Mouse (Mus musculus): ENCODE measurements around the gene Mbl1. TPM values are rescaled to one million over a fixed set of nuclear protein-coding genes. Genes with fewer than 3 reads are reported as not detected.
A peak's percentile ranks its signal among the peaks of the same experiment; 100 is the strongest.

Mbl1 gene
- polyA plus RNA-seq, 1 experiment = 1.2 TPM

GRCm38 (mm10) chr14:41160743-41161142 lies 9.5 kb downstream of the Mbl1 start:
- Histone ChIP-seq H3K4me3 (ENCODE audit: insufficient read depth, low read depth, low read length) (no peak overlapping the region), H3K36me3 (ENCODE audit: control insufficient read depth, insufficient read depth, low read length) (no peaks in the 10 kb centered on the region), H3K4me1 (ENCODE audit: control insufficient read depth, insufficient read depth, low read length) (peaks cover 4% of the 10 kb centered on the region; the same call in 1 of the 2 replicates), H3K27me3 (replicated peaks; ENCODE audit: control insufficient read depth, insufficient read depth, low read length) (no peaks in the 10 kb centered on the region), H3K27ac (ENCODE audit: insufficient read depth, low read depth, low read length) (peak overlapping the region; percentile 84)
- TF ChIP-seq POLR2A (IDR thresholded peaks at IDR 0.05; ENCODE audit: low read depth, low read length) (no peak), CTCF (conservative IDR thresholded peaks at IDR 0.05; ENCODE audit: insufficient read depth, insufficient read length, low read depth, low read length) (no peak)
- WGBS = 16% methylated on average over 1 of the region's 1 CpGs
- peak; percentile 87 for DNase-seq

DNA sequence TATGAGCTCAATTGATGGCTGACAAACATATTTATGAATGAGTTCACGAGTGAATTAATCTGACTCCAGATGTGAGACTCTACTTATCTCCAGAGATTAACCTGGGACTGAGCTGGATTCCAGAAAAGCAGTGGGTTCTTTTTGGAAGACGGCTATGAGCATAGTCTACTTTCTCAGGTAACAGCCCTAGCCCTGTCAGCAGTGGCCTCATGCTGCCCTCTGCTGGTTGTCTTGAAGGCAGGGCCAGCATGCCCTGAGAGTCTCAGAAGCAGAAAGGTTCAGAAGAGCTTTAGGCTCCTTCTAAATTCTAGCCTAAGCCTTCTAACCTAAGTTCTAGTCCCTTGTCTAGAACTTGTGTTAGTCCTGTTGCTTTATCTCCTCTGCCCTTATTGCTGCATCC lies 11.4 kb downstream of the Mbl1 start:
- no peak overlapping the region for H3K4me3 ChIP-seq (ENCODE audit: insufficient read depth, low read depth, low read length)
- H3K36me3 ChIP-seq (ENCODE audit: control insufficient read depth, insufficient read depth, low read length) = no peaks in the 10 kb centered on the region
- H3K27me3 ChIP-seq (replicated peaks; ENCODE audit: control insufficient read depth, insufficient read depth, low read length) = no peaks in the 10 kb centered on the region
- peak; percentile 92 for TF ChIP-seq CTCF (conservative IDR thresholded peaks at IDR 0.05; ENCODE audit: insufficient read depth, insufficient read length, low read depth, low read length)
- TF ChIP-seq POLR2A (IDR thresholded peaks at IDR 0.05; ENCODE audit: low read depth, low read length) = no peak
- peak; percentile 65 for DNase-seq
- H3K27ac ChIP-seq (ENCODE audit: insufficient read depth, low read depth, low read length) = no peak overlapping the region
- WGBS = 7% methylated on average over 2 of the region's 2 CpGs
- H3K4me1 ChIP-seq (ENCODE audit: control insufficient read depth, insufficient read depth, low read length) = peaks cover 4% of the 10 kb centered on the region; the same call in 1 of the 2 replicates

DNA sequence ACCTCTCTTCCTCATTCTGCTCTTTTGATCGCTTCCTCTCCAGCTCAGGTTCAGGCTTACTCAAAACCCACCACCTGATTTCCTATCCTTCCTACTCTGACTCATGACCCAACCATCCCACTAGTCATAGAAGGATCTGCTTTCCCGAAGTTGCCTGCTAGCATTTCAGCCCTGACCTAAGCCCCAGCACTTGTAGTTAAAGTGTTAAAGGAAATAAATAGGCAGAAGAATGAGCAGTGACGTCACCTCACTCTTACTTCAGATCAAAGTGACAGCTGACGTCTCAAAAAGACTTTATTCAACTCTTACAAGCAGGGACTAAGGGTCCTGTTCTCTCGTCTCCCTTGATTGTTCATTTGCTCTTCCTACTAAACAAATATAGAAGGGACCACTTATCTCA lies 16.0 kb downstream of the Mbl1 start:
- no peaks in the 10 kb centered on the region for H3K4me1 ChIP-seq (ENCODE audit: control insufficient read depth, insufficient read depth, low read length)
- H3K36me3 ChIP-seq (ENCODE audit: control insufficient read depth, insufficient read depth, low read length) = no peaks in the 10 kb centered on the region
- H3K27me3 ChIP-seq (replicated peaks; ENCODE audit: control insufficient read depth, insufficient read depth, low read length) = no peaks in the 10 kb centered on the region
- no peak for TF ChIP-seq POLR2A (IDR thresholded peaks at IDR 0.05; ENCODE audit: low read depth, low read length)
- H3K4me3 ChIP-seq (ENCODE audit: insufficient read depth, low read depth, low read length) = no peak overlapping the region
- 54% methylated on average over 5 of the region's 5 CpGs for WGBS
- H3K27ac ChIP-seq (ENCODE audit: insufficient read depth, low read depth, low read length) = no peak overlapping the region
- no peak for DNase-seq

- Histone ChIP-seq H3K27ac (ENCODE audit: insufficient read depth, low read depth, low read length) (no peak overlapping the region), H3K4me3 (ENCODE audit: insufficient read depth, low read depth, low read length) (no peak overlapping the region), H3K27me3 (replicated peaks; ENCODE audit: control insufficient read depth, insufficient read depth, low read length) (no peaks in the 10 kb centered on the region), H3K4me1 (ENCODE audit: control insufficient read depth, insufficient read depth, low read length) (no peaks in the 10 kb centered on the region), H3K36me3 (ENCODE audit: control insufficient read depth, insufficient read depth, low read length) (no peaks in the 10 kb centered on the region)
- 90% methylated on average over 1 of the region's 1 CpGs for WGBS
- DNase-seq = no peak
- no peak for TF ChIP-seq CTCF (conservative IDR thresholded peaks at IDR 0.05; ENCODE audit: insufficient read depth, insufficient read length, low read depth, low read length)
- no peak for TF ChIP-seq POLR2A (IDR thresholded peaks at IDR 0.05; ENCODE audit: low read depth, low read length)
These were observed 17.3 kb downstream of the Mbl1 start for GRCm38 (mm10) chr14:41168567-41168966.

- no peak for DNase-seq
- no peak overlapping the region for H3K4me3 ChIP-seq (ENCODE audit: insufficient read depth, low read depth, low read length)
These were observed 19.3 kb downstream of the Mbl1 start for GRCm38 (mm10) chr14:41170514-41170913.

GRCm38 (mm10) chr14:41174802-41175201 lies 23.5 kb downstream of the Mbl1 start:
- Histone ChIP-seq H3K36me3 (ENCODE audit: control insufficient read depth, insufficient read depth, low read length) (no peaks in the 10 kb centered on the region), H3K27me3 (replicated peaks; ENCODE audit: control insufficient read depth, insufficient read depth, low read length) (no peaks in the 10 kb centered on the region), H3K4me3 (ENCODE audit: insufficient read depth, low read depth, low read length) (no peak overlapping the region), H3K27ac (ENCODE audit: insufficient read depth, low read depth, low read length) (no peak overlapping the region), H3K4me1 (ENCODE audit: control insufficient read depth, insufficient read depth, low read length) (no peaks in the 10 kb centered on the region)
- no peak for DNase-seq
- TF ChIP-seq CTCF (conservative IDR thresholded peaks at IDR 0.05; ENCODE audit: insufficient read depth, insufficient read length, low read depth, low read length) (no peak), POLR2A (IDR thresholded peaks at IDR 0.05; ENCODE audit: low read depth, low read length) (no peak)
- 65% methylated on average over 1 of the region's 1 CpGs for WGBS

More at GRCm38 (mm10) chr14:41170514-41170913, 19.3 kb downstream of the Mbl1 start:
- TF ChIP-seq POLR2A (IDR thresholded peaks at IDR 0.05; ENCODE audit: low read depth, low read length) (no peak), CTCF (conservative IDR thresholded peaks at IDR 0.05; ENCODE audit: insufficient read depth, insufficient read length, low read depth, low read length) (no peak)
- no peaks in the 10 kb centered on the region for H3K4me1 ChIP-seq (ENCODE audit: control insufficient read depth, insufficient read depth, low read length)
- 76% methylated on average over 2 of the region's 2 CpGs for WGBS
- no peak overlapping the region for H3K27ac ChIP-seq (ENCODE audit: insufficient read depth, low read depth, low read length)
- no peaks in the 10 kb centered on the region for H3K27me3 ChIP-seq (replicated peaks; ENCODE audit: control insufficient read depth, insufficient read depth, low read length)
- H3K36me3 ChIP-seq (ENCODE audit: control insufficient read depth, insufficient read depth, low read length) = no peaks in the 10 kb centered on the region

DNA sequence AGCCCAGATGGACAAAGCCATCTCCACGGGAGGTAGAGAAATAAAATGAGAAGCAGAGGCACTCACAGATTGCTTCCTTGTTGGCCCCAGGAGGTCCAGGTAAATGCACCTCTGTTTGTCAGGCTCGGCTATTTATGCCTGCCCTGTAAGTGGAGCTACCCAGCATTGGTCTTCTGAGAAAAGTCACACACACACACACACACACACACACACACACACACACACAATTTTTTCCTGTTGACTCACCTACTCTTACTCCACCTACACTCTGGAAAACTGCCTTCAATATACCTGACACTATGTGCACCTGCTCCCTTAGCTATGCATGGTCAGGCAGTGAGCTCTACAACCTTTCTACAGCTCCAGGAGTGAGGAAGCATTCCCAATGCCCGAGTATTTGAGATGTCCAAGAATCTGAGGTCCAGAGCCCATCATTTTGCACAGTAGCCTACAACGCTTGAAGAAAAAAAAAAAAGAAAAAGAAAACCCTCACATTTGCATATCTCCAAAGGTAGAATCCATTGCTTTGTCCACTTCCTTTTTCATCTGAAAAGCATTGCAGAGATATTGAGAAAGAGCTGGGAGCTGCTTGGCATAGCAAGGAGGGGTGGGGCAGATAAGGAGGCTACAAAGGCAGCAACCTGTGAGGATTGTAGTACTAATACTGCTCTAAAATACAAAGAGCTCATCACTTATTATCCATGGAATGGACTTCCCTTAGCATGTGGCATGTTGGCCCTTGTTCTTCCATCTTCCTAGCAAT lies 34.0 kb downstream of the Mbl1 start, which contains the start of gene Sftpd:
Gene Sftpd (minus strand): TSS at position 91 of the 763 bp plus-strand sequence.
- WGBS = 69% methylated on average over 4 of the region's 4 CpGs
- Histone ChIP-seq H3K4me1 (ENCODE audit: control insufficient read depth, insufficient read depth, low read length) (no peaks in the 10 kb centered on the region), H3K36me3 (ENCODE audit: control insufficient read depth, insufficient read depth, low read length) (no peaks in the 10 kb centered on the region), H3K27ac (ENCODE audit: insufficient read depth, low read depth, low read length) (no peak within 1 kb of the TSS), H3K4me3 (ENCODE audit: insufficient read depth, low read depth, low read length) (no peak within 1 kb of the TSS), H3K27me3 (replicated peaks; ENCODE audit: control insufficient read depth, insufficient read depth, low read length) (no peaks in the 10 kb centered on the region)
- no peak for DNase-seq
- no peak for TF ChIP-seq CTCF (conservative IDR thresholded peaks at IDR 0.05; ENCODE audit: insufficient read depth, insufficient read length, low read depth, low read length)
- no peak for TF ChIP-seq POLR2A (IDR thresholded peaks at IDR 0.05; ENCODE audit: low read depth, low read length)
